8 mouse cellular contexts compared by ENCODE assay signal in genomic region chr11:20741201-20742100, GRCm38 (mm10). TPM values are rescaled to one million over a fixed set of nuclear protein-coding genes. Genes with fewer than 3 reads are reported as not detected.
DNase-seq lines count a peak whose midpoint lies in the region; ATAC-seq lines count a peak whose summit lies in the region.

Gene Aftph (minus strand): TSS chr11:20741589.

- no peaks in the 10 kb centered on the region for H3K9me3 ChIP-seq in hindbrain, embryonic 15.5 days

- peak within 1 kb of the TSS; percentile 62 for H3K4me2 ChIP-seq in hindbrain, embryonic 15.5 days

- H3K4me3 ChIP-seq in hindbrain, embryonic 15.5 days = peak within 1 kb of the TSS; percentile 99

- H3K9ac ChIP-seq in hindbrain, embryonic 15.5 days = peak within 1 kb of the TSS; percentile 96

- ATAC-seq in hindbrain, embryonic 15.5 days (ENCODE audit: low FRiP score, low read depth) = peak; percentile 99

- H3K4me1 ChIP-seq in hindbrain, embryonic 15.5 days (replicated peaks) = peaks cover 8% of the 10 kb centered on the region; the same call in 1 of the 2 replicates

- H3K27me3 ChIP-seq in hindbrain, embryonic 15.5 days = no peaks in the 10 kb centered on the region

- H3K36me3 ChIP-seq in hindbrain, embryonic 15.5 days = no peaks in the 10 kb centered on the region

- peak within 1 kb of the TSS; percentile 96 for H3K27ac ChIP-seq in hindbrain, embryonic 15.5 days (replicated peaks)

- under 1% methylated on average over 69 of the region's 81 CpGs for WGBS in hindbrain, embryonic 15.5 days

- DNase-seq in T-cell, adult 2 months (ENCODE audit: low spot score) = peak; percentile 99
- DNase-seq in cerebellum, postnatal 36 days = peak; percentile 97 to 99
- DNase-seq in frontal cortex, postnatal 36 days (ENCODE audit: low spot score in 2 of 2) = peak; percentile 97 to 98
- peak; percentile 94 for DNase-seq in left cerebral cortex, adult 11 months (ENCODE audit: low spot score)
- peak; percentile 98 to 99 for DNase-seq in lung, postnatal 4 days
- DNase-seq in retina, postnatal 7 days (ENCODE audit: low read depth, low spot score) = peak; percentile 98
- DNase-seq in urinary bladder, adult 2 months (ENCODE audit: low spot score) = peak; percentile 92

RNA-seq across cellular contexts. Expression of gene Aftph, which starts in this region (rescaled TPM):
- polyA plus RNA-seq in hindbrain, embryonic 15.5 days (2015; fragmentation: Nextera tagmentation; extraction: Ambion mirVana) = 32.1 and 37.1 TPM in 2 replicates
- polyA plus RNA-seq in urinary bladder, adult 2 months (2012; rRNA removed) = 63.9 and 67.6 TPM in 2 replicates

Comparison
In these comparisons a context has a peak if more than half of its experiments do, and no peak if none do; other contexts are left out.
1. Peak in every context shown above with its lines: DNase-seq, ATAC-seq, H3K4me3 ChIP-seq and H3K27ac ChIP-seq.